Mouse (Mus musculus) testis, postnatal 10 days (tissue): ENCODE measurements around the gene Tspyl3.

ENCODE experiments used
- DNase-seq: peaks from one replicate; pipeline ENCODE4 v3.0.0; 2021; ENCODE audit warnings: low spot score

Gene Tspyl3

DNA sequence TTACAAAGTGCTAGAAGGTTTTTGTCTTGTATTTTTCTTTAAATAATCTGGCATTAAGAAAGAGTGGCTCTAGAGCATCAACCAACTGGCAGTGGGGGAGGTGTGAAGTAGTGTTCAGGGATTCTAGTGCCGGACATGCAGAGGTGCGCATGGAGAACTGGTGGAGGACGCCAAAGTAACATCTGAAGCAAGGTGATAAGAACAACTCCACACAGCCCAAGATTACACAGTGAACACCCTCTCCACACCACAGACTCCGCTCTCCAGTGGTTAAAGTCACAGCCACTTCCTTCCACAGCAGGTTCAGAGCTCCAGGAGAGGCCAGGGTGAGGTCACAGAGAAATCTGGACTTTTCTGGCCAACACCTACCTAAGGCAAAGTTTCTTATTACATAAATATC is 2.7 kb upstream of the Tspyl3 start:
- no peak for DNase-seq

DNA sequence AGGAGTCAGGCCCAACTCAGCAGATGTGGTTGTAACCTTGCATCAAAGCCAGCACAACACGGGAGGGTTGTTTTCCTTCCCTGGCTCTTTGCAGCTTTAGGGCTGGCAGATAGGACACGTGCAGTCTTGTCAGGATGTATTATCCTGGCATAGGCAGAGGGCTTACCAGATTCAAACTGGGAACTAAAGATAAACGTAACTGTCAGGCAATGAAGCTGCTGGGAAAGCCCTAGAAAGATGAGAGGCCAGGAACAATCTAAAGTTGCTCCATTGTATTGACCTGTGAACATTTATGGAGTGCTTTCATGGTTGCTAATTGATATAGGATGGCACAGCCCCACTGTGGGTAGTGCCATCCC is 333 bp upstream of the Tspyl3 start:
- DNase-seq: no peak

DNA sequence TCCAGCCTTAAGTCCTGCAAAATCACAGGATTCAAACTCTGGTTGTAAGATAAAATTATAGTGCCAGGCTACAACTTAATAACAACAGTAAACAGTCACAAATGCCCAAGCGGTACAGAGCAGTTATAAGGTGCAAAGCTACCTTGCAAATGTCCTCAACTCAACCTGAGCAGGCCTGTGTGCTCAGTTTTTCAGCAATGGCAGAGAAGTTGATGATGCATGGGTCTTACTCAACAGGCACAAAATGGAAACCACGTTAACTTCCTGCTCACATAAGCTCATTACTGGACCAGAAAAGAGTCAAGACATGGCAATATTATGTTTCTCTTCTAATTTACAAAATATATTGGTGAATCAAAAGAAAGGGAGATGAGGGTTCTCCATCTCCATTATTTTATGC is 2.7 kb downstream of the Tspyl3 start:
- DNase-seq: no peak

DNA sequence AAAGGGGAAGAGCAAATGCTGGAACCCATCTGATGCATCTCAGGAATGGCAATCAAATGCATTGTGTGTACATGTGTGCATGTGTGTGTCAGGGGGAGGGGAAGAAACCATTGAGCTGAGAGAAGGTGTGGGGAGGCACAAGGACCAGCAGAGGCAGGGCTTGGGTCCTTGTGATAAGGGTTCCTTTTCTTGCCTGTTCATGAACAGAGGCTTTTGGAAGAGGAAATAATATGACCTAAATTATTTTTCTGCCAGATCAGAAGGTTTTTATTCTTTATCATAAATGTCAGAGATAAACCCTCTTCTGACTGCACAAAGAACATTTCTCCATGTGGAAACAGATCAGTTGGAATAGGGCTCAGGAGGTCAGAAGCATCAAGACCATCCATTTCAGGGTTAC is 3.1 kb downstream of the Tspyl3 start:
- no peak for DNase-seq

DNA sequence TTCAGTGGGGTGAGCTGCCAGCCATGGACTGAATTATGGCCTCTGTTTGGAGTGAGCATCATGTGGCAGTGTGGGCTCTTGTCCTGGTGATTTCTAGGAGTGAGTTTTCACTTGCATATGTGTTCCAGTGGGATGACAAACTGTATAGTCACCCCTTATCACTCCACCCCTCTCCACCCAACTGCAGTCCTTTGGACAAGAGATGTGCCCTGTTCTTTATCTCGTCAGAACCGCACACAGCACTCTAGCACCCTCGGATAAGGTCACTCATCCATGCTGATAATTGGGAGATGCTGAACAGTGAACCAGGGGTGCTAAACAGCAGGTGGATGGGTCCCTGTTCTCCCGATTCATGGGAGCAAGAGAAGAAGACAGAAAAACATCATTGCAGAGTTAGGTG is 3.6 kb downstream of the Tspyl3 start:
- DNase-seq: no peak

DNA sequence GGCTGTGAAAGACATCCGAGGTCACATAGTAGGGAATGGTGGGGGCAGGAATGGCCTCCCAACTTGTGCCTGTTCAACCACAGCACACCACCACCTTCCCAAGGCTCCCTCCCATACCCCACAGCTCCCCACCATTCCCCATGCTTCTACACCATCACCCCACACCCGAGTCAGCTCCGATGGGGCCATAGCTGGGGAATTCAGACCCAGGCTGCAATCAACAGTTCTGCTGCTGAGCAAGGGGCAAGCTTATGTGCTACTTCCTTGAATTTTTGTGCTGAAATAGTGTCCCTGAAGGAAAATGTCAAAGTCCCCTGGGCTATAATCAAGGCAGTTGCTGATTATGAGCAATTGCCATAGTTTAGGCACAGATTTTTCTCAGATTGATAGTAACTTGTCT is 6.7 kb downstream of the Tspyl3 start:
- no peak for DNase-seq

DNA sequence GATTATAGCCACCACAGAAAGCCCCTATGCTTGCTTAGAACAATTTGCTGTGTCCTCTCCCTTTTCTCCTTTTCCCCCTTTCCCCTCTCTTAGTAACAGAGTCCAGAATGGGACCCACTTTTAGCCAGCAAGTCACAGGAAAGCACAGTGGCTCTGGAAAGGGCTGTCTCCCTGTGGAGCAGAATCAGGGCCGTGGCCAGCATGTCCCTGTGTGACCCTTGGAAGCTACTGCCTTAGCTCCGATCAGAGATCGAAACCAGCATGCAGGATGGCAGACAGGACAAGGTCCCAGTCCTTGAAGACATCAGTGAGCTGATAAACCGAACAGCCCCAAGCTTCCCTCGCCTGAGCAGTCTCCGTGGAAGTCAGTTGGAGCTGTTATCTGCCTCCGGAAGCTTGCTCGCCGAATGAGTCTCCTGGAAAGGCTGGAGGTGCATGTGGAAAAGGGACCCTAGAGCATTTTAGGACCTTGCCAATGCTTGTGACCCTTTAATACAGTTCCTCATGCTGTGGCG is 7.4 kb downstream of the Tspyl3 start:
- DNase-seq: no peak

DNA sequence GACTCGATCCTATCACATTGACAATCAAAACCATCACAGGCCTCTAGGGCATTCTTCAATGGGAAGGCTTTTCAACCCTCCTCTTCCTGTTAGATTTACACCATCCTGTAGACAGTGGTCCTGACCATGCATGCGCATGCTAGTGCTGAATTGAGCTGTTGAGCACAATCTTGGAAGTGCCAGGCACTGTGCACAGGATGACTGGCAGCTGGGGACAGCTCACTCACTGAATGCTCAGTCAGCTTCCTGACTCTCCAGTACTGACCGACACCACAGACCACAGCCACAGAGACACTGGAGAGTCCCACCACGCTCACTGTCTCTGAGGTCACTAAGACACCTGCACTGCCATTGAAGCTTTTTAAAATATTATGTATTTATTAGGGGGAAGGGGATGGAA is 9.8 kb downstream of the Tspyl3 start:
- no peak for DNase-seq

DNA sequence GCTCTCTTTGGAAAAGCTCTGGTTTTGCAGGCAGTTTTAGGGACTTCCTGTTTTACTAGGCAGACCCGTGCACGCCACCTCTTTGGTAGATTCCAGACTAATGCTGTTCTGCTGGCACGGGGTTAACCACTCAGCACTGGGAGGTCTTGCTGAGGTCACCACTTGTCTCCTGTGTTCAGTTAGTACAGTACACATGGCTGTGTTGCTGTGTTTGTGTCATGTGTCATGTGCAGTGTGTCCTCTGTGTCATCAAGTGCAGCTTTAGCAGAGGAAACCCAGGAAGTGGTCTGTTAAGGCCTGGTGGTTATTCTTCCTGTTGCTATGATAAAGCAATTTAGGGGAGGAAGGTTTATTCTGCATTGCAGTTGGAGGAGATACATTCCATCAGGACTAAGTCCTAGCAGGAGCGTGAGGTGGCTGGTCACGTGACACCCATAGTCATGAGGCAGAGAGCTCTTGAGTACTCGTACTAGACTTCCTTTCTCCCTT is 10.4 kb downstream of the Tspyl3 start:
- no peak for DNase-seq

DNA sequence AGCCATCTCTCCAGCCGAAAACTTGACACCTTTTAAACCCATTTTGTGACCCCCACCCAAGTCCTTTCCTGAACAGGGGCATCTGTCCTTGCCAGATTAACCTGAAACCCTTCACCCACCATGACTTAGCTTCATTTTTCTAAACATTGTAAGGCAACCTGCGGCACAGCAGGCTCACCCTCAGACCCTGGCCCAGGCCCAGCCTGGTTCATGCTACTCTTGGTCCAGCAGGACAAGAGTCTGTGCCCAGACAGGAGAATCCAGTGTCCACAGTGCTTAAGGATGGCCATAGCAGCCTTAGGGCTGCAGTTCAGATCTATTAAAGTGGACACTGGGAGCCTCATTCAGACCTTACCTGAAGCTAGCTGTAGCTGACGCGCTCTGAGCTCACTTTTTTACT is 11.9 kb downstream of the Tspyl3 start:
- no peak for DNase-seq

DNA sequence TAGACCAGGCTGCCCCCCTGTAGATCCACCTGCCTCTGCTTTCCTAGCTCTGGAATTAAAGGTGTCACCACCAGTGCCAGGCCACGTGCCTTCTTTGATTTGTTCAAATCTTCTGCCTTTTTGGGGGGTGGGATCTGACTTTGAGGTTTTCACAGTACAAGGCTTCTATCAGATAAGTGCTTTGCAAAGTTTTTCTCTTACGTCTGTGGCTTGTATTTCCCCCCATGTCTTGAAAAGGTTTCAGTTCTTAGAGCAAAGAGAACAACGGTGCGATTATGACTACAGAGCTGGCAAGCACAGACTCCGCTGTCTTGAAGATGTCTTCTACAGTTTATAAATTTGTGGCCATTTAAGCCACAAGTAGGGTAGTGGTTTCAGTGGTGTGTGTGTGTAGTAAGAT is 13.8 kb downstream of the Tspyl3 start:
- no peak for DNase-seq

DNA sequence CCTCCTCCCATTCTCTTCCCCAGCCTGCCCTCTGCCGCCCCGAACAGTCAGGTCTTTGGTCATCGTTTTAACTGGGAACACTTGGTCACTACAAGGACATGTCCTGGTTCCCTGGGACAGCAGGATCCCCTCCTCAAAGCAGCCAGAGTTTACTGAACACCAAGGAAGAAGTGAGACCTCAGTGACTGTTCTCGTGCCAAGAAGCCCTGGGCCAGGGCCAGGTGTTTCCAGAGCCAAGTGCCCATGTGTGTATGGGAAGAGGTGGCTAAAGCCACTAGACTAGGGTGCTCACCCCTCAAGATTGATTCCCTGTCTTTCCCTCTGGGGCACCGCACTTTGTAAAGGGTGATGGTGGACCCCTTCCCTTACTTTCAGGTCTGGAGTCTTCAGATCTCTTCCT is 16.0 kb downstream of the Tspyl3 start:
- DNase-seq: no peak

DNA sequence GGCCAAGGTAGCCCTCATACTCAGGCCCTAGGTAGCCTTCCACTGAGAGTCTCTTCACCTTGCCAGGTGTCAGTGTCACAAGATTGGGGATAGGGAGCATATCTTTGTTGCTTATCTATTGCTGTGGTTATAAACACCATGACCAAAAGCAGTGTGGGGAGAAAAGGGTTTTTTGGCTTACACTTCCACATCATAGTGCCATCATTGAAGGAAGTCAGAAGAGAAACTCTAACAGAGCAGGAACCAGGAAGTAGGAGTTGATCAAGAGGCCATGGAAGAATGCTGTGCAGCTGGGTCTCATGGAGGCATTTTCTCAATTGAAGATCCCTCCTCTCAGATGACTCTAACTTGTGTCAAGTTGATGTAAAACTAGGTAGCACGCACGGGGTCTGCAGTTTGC is 17.1 kb downstream of the Tspyl3 start:
- DNase-seq: no peak

DNA sequence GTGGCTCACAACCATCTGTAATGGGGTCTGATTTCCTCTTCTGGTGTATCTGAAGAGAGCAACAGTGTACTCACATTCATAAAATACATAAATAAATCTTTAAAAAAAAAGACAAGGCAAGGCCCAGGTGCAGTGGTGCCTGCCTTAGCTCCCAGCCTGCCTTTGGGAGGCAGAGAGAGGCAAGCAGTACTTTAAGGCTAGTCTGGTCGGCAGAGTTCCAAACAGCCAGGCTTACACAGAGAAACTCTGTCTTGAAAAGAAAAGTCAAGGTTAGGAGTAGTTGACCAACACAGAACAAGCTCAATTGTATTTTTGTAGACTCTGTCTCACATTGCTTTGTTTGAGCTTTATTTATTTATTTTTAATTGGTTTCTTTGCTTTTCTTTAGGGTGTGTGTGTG is 22.5 kb downstream of the Tspyl3 start:
- peak; percentile 77 for DNase-seq

DNA sequence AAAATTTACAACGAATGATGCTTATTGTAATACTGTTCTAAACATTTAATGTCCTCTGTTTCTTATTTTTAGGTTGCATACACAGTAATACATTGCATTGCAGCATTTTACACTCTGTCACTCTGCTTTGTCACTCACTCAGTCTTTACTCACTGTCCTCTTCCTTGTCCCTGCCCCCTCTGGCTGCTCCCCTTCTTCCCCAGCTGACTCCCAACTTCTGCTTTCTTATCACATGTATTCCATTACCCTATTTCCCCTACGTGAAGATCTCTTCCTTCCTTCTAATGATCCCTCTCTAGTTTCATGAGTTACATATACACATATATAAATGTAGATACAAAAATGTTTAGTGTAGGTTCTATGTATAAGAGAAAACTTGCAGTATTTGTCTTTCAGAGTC is 26.1 kb downstream of the Tspyl3 start:
- DNase-seq: no peak

DNA sequence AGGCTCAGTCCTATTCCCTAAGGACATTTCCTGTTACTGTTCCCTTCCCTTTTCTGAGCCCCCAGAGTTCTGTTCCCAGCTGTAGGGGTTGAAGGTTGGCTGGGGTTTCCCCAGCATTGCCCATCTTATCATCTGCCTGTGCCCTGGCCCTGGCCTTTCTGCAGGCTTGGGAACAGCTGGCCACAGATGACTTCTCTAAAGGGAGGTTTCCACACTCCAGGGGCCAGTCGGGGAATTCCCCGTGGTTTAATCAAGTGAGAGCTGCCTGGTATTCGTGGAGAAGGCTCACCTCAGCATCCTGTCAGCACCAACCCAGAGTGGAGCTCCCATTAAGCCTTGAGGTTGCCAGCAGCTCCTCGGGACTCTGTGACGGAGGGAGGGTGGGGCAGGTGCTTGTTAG is 26.8 kb downstream of the Tspyl3 start:
- DNase-seq: peak; percentile 57

DNA sequence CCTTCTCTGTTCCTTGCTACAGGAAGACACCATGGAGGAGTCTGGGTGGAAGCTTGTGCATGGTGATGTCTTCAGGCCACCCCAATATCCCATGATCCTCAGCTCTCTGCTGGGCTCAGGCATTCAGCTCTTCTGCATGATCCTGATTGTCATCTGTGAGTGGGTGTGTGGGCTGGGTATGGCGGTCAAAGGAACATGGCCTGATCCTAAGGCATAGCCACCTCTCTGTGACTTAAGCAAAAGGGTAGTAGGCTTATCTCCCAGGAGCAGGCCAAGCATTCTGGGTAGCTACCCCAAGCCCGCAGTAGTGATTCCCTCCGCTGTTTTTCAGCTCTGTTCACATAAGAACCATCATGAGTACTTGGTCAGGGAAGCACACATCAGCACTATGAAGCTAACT is 31.0 kb downstream of the Tspyl3 start:
- no peak for DNase-seq

DNA sequence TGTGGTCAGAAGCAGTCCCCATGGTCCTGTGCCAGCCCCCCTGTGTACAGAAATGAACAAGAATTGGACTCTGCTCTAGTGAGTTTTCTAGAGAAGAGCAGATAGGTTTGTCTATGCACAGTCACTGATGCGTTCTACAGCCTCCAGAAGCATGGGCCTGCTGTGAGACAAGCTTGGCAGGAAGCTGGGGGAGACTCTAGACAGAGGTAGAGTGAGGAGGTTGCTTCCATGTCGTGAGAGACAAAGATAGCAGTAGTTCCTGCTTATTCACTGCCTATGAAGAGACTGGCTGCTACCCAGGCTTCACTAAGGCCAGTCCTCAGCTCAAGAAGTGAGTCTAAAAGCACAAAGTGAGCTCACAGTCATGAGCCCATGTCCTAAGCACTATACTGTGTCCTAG is 34.0 kb downstream of the Tspyl3 start:
- no peak for DNase-seq

DNA sequence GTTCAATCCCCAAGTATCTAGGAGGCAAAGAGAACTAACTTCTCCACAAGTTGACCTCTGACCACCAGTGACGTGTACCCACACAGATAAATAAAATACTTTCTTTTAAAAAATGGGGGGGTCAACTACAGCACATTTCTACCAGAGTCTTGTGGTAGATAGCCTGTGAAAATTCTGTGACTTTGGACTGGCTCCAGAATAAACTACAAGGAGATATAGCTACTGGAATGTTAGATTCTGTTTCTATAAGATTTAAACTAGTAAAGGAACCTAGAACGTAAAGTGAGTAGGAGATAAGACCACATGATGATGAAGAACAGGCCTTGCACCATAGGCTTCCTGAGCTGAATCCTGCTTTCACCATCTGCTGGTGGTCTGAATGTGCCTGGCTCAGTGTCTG is 37.4 kb downstream of the Tspyl3 start:
- DNase-seq: no peak

DNA sequence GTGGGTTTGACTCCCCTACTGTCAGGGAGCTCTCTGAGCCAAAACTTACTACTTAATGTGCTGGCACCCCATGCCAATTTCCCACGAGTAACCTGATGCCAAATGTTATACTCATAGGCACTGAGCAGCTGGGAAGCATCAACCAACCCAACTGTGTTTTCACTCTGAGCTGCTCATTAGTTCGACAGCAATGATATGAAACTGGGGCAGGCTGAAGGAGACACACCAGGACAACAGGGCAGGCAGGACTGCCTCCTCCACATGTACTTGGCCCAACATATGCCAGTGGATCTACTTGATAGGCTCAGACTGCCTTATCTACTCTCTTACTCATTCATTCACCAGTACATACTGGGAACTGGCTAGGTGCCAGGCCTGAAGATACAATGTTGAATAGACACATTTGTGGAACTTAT is 39.1 kb downstream of the Tspyl3 start:
- DNase-seq: peak; percentile 85

DNA sequence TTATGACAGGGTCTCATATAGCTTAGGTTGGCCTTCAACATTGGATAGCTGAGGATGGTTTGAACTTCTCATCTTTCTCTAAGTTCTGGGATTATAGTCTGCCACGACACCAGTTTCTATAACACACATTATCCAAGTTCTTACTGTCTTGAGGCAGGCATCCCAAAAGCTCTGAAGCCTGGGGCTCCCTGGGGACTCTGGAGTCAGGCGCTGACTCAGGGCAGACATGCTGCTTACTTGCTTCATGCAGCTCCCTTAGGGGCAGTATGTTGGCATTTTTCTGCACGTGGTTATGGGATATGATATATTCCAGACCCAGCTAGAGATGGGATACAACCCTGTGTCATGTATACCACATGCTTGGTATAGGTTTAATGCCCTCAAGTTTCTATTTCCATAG is 45.3 kb downstream of the Tspyl3 start:
- DNase-seq: no peak

DNA sequence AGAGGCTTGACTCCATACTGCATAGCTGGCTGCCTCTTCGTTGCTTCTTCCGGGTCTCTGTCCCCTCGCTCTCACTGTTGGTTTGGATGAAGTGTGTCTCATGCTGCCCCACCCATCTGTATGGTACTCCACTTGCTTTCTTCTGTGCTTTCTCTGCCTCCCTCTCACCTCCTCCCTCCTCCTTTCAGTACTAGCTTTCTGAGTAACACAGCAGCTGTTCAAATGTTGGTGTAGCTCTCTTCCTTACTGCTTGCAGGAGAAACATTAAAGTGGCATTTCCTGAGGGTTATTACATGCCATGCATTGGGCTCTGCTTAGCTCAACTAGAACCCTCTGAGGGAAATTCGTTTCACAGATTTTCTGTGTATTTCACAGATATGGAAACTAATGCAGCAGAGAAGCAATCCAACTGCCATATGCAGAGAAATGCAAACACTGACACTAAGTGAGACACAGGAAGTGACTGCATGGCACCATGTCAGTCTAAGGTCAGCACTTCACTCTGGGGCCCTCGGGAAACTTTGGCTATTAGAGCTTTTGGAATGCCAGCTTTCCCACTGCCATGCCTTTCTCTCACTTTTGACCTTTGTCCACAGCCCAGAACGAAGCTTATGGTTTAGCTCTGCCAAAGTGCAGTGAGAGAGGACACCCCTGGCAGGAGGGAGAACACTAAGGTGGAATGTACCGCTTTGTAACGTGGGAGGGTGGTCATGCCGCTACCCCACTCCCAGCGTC is 45.9 kb downstream of the Tspyl3 start:
- DNase-seq: no peak

DNA sequence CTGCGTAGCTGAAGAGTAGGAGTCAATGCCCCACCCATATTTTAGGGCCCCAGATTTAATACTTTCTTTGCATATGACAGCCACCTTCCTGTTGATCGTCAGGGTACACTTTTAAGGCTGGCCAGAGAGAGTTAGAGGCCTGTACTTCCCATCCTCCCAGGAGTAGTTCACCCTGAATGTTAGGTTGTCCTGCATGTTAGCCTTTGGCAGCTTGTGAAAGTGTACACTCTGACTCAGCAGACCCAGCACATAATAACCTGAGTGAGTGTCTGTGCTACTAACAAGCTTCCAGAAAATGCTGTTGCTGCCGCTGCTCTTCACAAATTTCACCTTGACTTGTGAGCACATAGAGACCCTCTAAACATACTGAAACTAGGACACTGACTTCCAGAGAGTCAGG is 48.1 kb downstream of the Tspyl3 start:
- DNase-seq: no peak

DNA sequence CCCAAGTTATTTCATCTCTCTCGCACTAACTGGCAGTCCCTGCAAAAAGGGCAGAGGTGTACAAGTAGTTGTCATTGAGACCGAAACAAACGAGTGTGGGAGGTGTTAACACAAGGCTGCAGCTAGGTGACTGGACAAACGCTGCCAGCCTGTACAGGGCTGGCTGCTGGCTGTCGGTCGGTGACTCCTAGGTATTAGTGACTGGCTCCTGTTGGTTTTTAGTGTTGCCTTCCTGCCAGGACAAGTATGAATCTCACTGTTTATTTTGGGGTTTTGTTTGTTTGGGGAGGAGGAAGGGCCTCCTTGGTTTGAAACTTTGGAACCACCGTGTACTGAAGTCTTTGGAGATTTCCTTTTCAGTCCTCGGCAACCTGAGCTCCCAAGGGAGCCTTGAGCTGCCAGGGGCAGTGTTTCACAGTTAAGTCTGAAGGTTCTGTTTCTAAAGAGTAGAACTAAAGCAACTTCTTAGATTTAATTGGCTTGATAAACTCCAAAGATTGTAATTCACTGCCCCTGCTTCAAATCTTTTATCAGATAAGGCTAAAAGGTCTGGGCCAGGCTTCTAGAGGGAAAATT is 49.2 kb downstream of the Tspyl3 start:
- DNase-seq: no peak
